Mouse (Mus musculus): Measurements from ENCODE around the gene Kcnh7. TPM values are rescaled to one million over a fixed set of nuclear protein-coding genes. Genes with fewer than 3 reads are reported as not detected.
A peak's percentile ranks its signal among the peaks of the same experiment; 100 is the strongest.

The Kcnh7 gene
- polyA plus RNA-seq, 1 experiment from 2014 or later = 4.4 TPM

- Histone ChIP-seq H3K27me3 (ENCODE audit: control insufficient read depth, insufficient read depth, low read length) (no peaks in the 10 kb centered on the region), H3K9me3 (ENCODE audit: control insufficient read depth, low read length) (no peaks in the 10 kb centered on the region), H3K4me1 (replicated peaks; ENCODE audit: control insufficient read depth, insufficient read depth, low read length) (no peaks in the 10 kb centered on the region), H3K4me3 (ENCODE audit: low read depth, low read length) (no peak overlapping the region), H3K27ac (ENCODE audit: low read depth, low read length) (no peak overlapping the region), H3K9ac (ENCODE audit: low read depth, low read length) (no peak overlapping the region), H3K4me2 (replicated peaks; ENCODE audit: low read depth, low read length) (no peak overlapping the region), H3K36me3 (ENCODE audit: control insufficient read depth, insufficient read depth, low read length) (no peaks in the 10 kb centered on the region)
- ATAC-seq (ENCODE audit: low FRiP score) = peak; percentile 90
- 61% methylated on average over 4 of the region's 4 CpGs for WGBS
- DNase-seq (ENCODE audit: low spot score) = peak; percentile 43
Observed at GRCm38 (mm10) chr2:63117209-63118193, 66.6 kb downstream of the Kcnh7 start.

GRCm38 (mm10) chr2:63105971-63106370, 78.1 kb downstream of the Kcnh7 start:
- DNase-seq (ENCODE audit: low spot score) (no peak), ATAC-seq (ENCODE audit: low FRiP score) (no peak)
- H3K9me3 ChIP-seq (ENCODE audit: control insufficient read depth, low read length) = no peaks in the 10 kb centered on the region
- no peak overlapping the region for H3K27ac ChIP-seq (ENCODE audit: low read depth, low read length)
- no peak overlapping the region for H3K4me2 ChIP-seq (replicated peaks; ENCODE audit: low read depth, low read length)
- H3K9ac ChIP-seq (ENCODE audit: low read depth, low read length) = no peak overlapping the region
- H3K36me3 ChIP-seq (ENCODE audit: control insufficient read depth, insufficient read depth, low read length) = no peaks in the 10 kb centered on the region
- WGBS = 90% methylated on average over 2 of the region's 2 CpGs
- H3K4me3 ChIP-seq (ENCODE audit: low read depth, low read length) = no peak overlapping the region
- H3K4me1 ChIP-seq (replicated peaks; ENCODE audit: control insufficient read depth, insufficient read depth, low read length) = no peaks in the 10 kb centered on the region
- H3K27me3 ChIP-seq (ENCODE audit: control insufficient read depth, insufficient read depth, low read length) = no peaks in the 10 kb centered on the region

- H3K27me3 ChIP-seq (ENCODE audit: control insufficient read depth, insufficient read depth, low read length) = no peaks in the 10 kb centered on the region
- DNase-seq (ENCODE audit: low spot score) = no peak
- no peaks in the 10 kb centered on the region for H3K36me3 ChIP-seq (ENCODE audit: control insufficient read depth, insufficient read depth, low read length)
- H3K4me3 ChIP-seq (ENCODE audit: low read depth, low read length) = no peak overlapping the region
- no peak overlapping the region for H3K4me2 ChIP-seq (replicated peaks; ENCODE audit: low read depth, low read length)
- ATAC-seq (ENCODE audit: low FRiP score) = no peak
- no peak overlapping the region for H3K9ac ChIP-seq (ENCODE audit: low read depth, low read length)
- H3K9me3 ChIP-seq (ENCODE audit: control insufficient read depth, low read length) = no peaks in the 10 kb centered on the region
- no peak overlapping the region for H3K27ac ChIP-seq (ENCODE audit: low read depth, low read length)
- H3K4me1 ChIP-seq (replicated peaks; ENCODE audit: control insufficient read depth, insufficient read depth, low read length) = no peaks in the 10 kb centered on the region
Observed at GRCm38 (mm10) chr2:63099676-63100075, 84.4 kb downstream of the Kcnh7 start.

GRCm38 (mm10) chr2:63091775-63092174, 92.3 kb downstream of the Kcnh7 start:
- Histone ChIP-seq H3K4me1 (replicated peaks; ENCODE audit: control insufficient read depth, insufficient read depth, low read length) (no peaks in the 10 kb centered on the region), H3K27me3 (ENCODE audit: control insufficient read depth, insufficient read depth, low read length) (no peaks in the 10 kb centered on the region), H3K4me2 (replicated peaks; ENCODE audit: low read depth, low read length) (no peak overlapping the region), H3K27ac (ENCODE audit: low read depth, low read length) (no peak overlapping the region), H3K9me3 (ENCODE audit: control insufficient read depth, low read length) (no peaks in the 10 kb centered on the region), H3K36me3 (ENCODE audit: control insufficient read depth, insufficient read depth, low read length) (no peaks in the 10 kb centered on the region), H3K4me3 (ENCODE audit: low read depth, low read length) (no peak overlapping the region), H3K9ac (ENCODE audit: low read depth, low read length) (no peak overlapping the region)
- WGBS = 28% methylated on average over 4 of the region's 4 CpGs
- DNase-seq (ENCODE audit: low spot score) (no peak), ATAC-seq (ENCODE audit: low FRiP score) (no peak)

GRCm38 (mm10) chr2:63090447-63090846, 93.6 kb downstream of the Kcnh7 start:
- H3K9me3 ChIP-seq (ENCODE audit: control insufficient read depth, low read length) = no peaks in the 10 kb centered on the region
- no peak overlapping the region for H3K4me2 ChIP-seq (replicated peaks; ENCODE audit: low read depth, low read length)
- no peak overlapping the region for H3K9ac ChIP-seq (ENCODE audit: low read depth, low read length)
- WGBS = 88% methylated on average over 2 of the region's 2 CpGs
- H3K36me3 ChIP-seq (ENCODE audit: control insufficient read depth, insufficient read depth, low read length) = no peaks in the 10 kb centered on the region
- no peaks in the 10 kb centered on the region for H3K4me1 ChIP-seq (replicated peaks; ENCODE audit: control insufficient read depth, insufficient read depth, low read length)
- no peak for DNase-seq (ENCODE audit: low spot score)
- no peaks in the 10 kb centered on the region for H3K27me3 ChIP-seq (ENCODE audit: control insufficient read depth, insufficient read depth, low read length)
- no peak for ATAC-seq (ENCODE audit: low FRiP score)
- H3K4me3 ChIP-seq (ENCODE audit: low read depth, low read length) = no peak overlapping the region
- no peak overlapping the region for H3K27ac ChIP-seq (ENCODE audit: low read depth, low read length)

GRCm38 (mm10) chr2:63058386-63058785, 125.7 kb downstream of the Kcnh7 start:
- Histone ChIP-seq H3K4me2 (replicated peaks; ENCODE audit: low read depth, low read length) (no peak overlapping the region), H3K9me3 (ENCODE audit: control insufficient read depth, low read length) (no peaks in the 10 kb centered on the region), H3K27ac (ENCODE audit: low read depth, low read length) (no peak overlapping the region), H3K4me1 (replicated peaks; ENCODE audit: control insufficient read depth, insufficient read depth, low read length) (no peaks in the 10 kb centered on the region), H3K9ac (ENCODE audit: low read depth, low read length) (no peak overlapping the region), H3K36me3 (ENCODE audit: control insufficient read depth, insufficient read depth, low read length) (no peaks in the 10 kb centered on the region), H3K27me3 (ENCODE audit: control insufficient read depth, insufficient read depth, low read length) (no peaks in the 10 kb centered on the region), H3K4me3 (ENCODE audit: low read depth, low read length) (no peak overlapping the region)
- ATAC-seq (ENCODE audit: low FRiP score) = no peak
- no peak for DNase-seq (ENCODE audit: low spot score)
- WGBS = 85% methylated on average over 2 of the region's 2 CpGs

GRCm38 (mm10) chr2:63049884-63050283, 134.2 kb downstream of the Kcnh7 start:
- ATAC-seq (ENCODE audit: low FRiP score) (no peak), DNase-seq (ENCODE audit: low spot score) (no peak)
- Histone ChIP-seq H3K4me3 (ENCODE audit: low read depth, low read length) (no peak overlapping the region), H3K9me3 (ENCODE audit: control insufficient read depth, low read length) (no peaks in the 10 kb centered on the region), H3K9ac (ENCODE audit: low read depth, low read length) (no peak overlapping the region), H3K27me3 (ENCODE audit: control insufficient read depth, insufficient read depth, low read length) (no peaks in the 10 kb centered on the region), H3K4me1 (replicated peaks; ENCODE audit: control insufficient read depth, insufficient read depth, low read length) (no peaks in the 10 kb centered on the region), H3K36me3 (ENCODE audit: control insufficient read depth, insufficient read depth, low read length) (no peaks in the 10 kb centered on the region), H3K27ac (ENCODE audit: low read depth, low read length) (no peak overlapping the region), H3K4me2 (replicated peaks; ENCODE audit: low read depth, low read length) (no peak overlapping the region)
- 90% methylated on average over 3 of the region's 3 CpGs for WGBS

GRCm38 (mm10) chr2:63039718-63040117, 144.4 kb downstream of the Kcnh7 start:
- H3K4me3 ChIP-seq (ENCODE audit: low read depth, low read length) = no peak overlapping the region
- ATAC-seq (ENCODE audit: low FRiP score) = no peak
- 86% methylated on average over 3 of the region's 3 CpGs for WGBS
- H3K4me1 ChIP-seq (replicated peaks; ENCODE audit: control insufficient read depth, insufficient read depth, low read length) = no peaks in the 10 kb centered on the region
- no peaks in the 10 kb centered on the region for H3K9me3 ChIP-seq (ENCODE audit: control insufficient read depth, low read length)
- no peak overlapping the region for H3K9ac ChIP-seq (ENCODE audit: low read depth, low read length)
- no peak overlapping the region for H3K27ac ChIP-seq (ENCODE audit: low read depth, low read length)
- H3K27me3 ChIP-seq (ENCODE audit: control insufficient read depth, insufficient read depth, low read length) = no peaks in the 10 kb centered on the region
- no peak overlapping the region for H3K4me2 ChIP-seq (replicated peaks; ENCODE audit: low read depth, low read length)
- DNase-seq (ENCODE audit: low spot score) = no peak
- H3K36me3 ChIP-seq (ENCODE audit: control insufficient read depth, insufficient read depth, low read length) = no peaks in the 10 kb centered on the region

GRCm38 (mm10) chr2:63014909-63015308, 169.2 kb downstream of the Kcnh7 start:
- ATAC-seq (ENCODE audit: low FRiP score) (no peak), DNase-seq (ENCODE audit: low spot score) (no peak)
- Histone ChIP-seq H3K4me1 (replicated peaks; ENCODE audit: control insufficient read depth, insufficient read depth, low read length) (no peaks in the 10 kb centered on the region), H3K27me3 (ENCODE audit: control insufficient read depth, insufficient read depth, low read length) (no peaks in the 10 kb centered on the region), H3K4me3 (ENCODE audit: low read depth, low read length) (no peak overlapping the region), H3K9me3 (ENCODE audit: control insufficient read depth, low read length) (no peaks in the 10 kb centered on the region), H3K27ac (ENCODE audit: low read depth, low read length) (no peak overlapping the region), H3K9ac (ENCODE audit: low read depth, low read length) (no peak overlapping the region), H3K4me2 (replicated peaks; ENCODE audit: low read depth, low read length) (no peak overlapping the region), H3K36me3 (ENCODE audit: control insufficient read depth, insufficient read depth, low read length) (no peaks in the 10 kb centered on the region)
